ENCODE assay signal across 11 mouse cellular contexts in the genomic region with DNA sequence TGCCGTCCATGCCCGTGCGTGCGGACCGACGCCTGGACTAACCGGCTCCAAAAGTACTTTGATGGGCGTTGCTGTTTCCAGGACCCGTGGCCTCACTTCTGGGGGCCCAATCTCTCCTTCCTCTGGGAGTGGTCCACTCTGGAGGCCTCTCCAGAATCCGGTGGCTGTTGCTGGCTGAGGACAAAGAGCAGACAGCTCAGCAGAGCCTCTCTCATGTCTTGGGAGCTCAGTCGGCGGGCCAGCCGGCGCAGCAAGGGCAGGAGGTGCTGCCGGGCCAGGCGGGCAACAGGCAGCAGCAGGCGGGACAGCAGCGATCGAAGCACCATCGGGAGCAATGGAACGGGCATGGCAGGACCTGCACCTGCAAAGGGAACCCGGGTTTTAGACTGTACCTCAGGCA. TPM values are rescaled to one million over a fixed set of nuclear protein-coding genes. Genes with fewer than 3 reads are reported as not detected.
DNase-seq lines count a peak whose midpoint lies in the region; ATAC-seq and TF ChIP-seq lines count a peak whose summit lies in the region.
"Had no signal": no experiment of that assay in that cellular context is flagged by ENCODE, and none has a peak within 500 bp of the region (broad histone marks: within the 10 kb centered on the region; RNA-seq: fewer than 3 reads in every experiment).

No protein-coding gene starts in this region.

- no peak for ATAC-seq in forebrain, embryonic 16.5 days
- ATAC-seq in kidney, postnatal 0 days (replicated peaks; ENCODE audit: low FRiP score, low read depth), result no peak
- no peak for ATAC-seq in embryonic facial prominence, embryonic 14.5 days (ENCODE audit: low read depth)
- ATAC-seq in liver, embryonic 15.5 days (ENCODE audit: insufficient read depth), result no peak
- ATAC-seq in erythroid progenitor cell, adult 5-6 weeks (replicated peaks; ENCODE audit: low FRiP score, poor library complexity, severe bottlenecking), result no peak
- ATAC-seq: forebrain, embryonic 14.5 days had no signal

- no peaks in the 10 kb centered on the region for H3K9me3 ChIP-seq in forebrain, embryonic 10.5 days
- no peaks in the 10 kb centered on the region for H3K9me3 ChIP-seq in forebrain, embryonic 16.5 days (ENCODE audit: control insufficient read depth, low read length)
- no peaks in the 10 kb centered on the region for H3K9me3 ChIP-seq in kidney, postnatal 0 days (replicated peaks; ENCODE audit: low read length)
- no peaks in the 10 kb centered on the region for H3K9me3 ChIP-seq in embryonic facial prominence, embryonic 14.5 days (ENCODE audit: control insufficient read depth, low read length)
- H3K9me3 ChIP-seq in liver, embryonic 15.5 days (replicated peaks), result no peaks in the 10 kb centered on the region

- H3K27ac ChIP-seq in forebrain, embryonic 10.5 days, result peak overlapping the region; percentile 71
- H3K27ac ChIP-seq in forebrain, embryonic 16.5 days (ENCODE audit: low read length), result no peak overlapping the region
- H3K27ac ChIP-seq in kidney, postnatal 0 days, result peak overlapping the region; percentile 67; the same call in 1 of the 2 replicates
- H3K27ac ChIP-seq in embryonic facial prominence, embryonic 14.5 days (replicated peaks; ENCODE audit: low read depth, low read length), result no peak overlapping the region; the same call in 1 of the 2 replicates
- H3K27ac ChIP-seq in liver, embryonic 15.5 days (replicated peaks), result no peak overlapping the region; the same call in 1 of the 2 replicates

- no peak overlapping the region for H3K9ac ChIP-seq in forebrain, embryonic 16.5 days (replicated peaks; ENCODE audit: low read depth, low read length)
- no peak overlapping the region; the same call in 1 of the 2 replicates for H3K9ac ChIP-seq in kidney, postnatal 0 days (ENCODE audit: low read depth, low read length)
- H3K9ac ChIP-seq in embryonic facial prominence, embryonic 14.5 days (ENCODE audit: low read depth, low read length), result peak overlapping the region; percentile 51
- no peak overlapping the region for H3K9ac ChIP-seq in liver, embryonic 15.5 days

- TF ChIP-seq CTCF in kidney, postnatal 0 days (IDR thresholded peaks at IDR 0.05; ENCODE audit: low read depth), result no peak

- peaks cover 74% of the 10 kb centered on the region for H3K27me3 ChIP-seq in forebrain, embryonic 10.5 days (ENCODE audit: poor library complexity, severe bottlenecking)
- peaks cover 16% of the 10 kb centered on the region for H3K27me3 ChIP-seq in forebrain, embryonic 16.5 days (replicated peaks; ENCODE audit: control insufficient read depth, insufficient read depth, low read length)
- H3K27me3 ChIP-seq in kidney, postnatal 0 days (ENCODE audit: insufficient read depth, low read length), result no peaks in the 10 kb centered on the region
- H3K27me3 ChIP-seq in embryonic facial prominence, embryonic 14.5 days (replicated peaks; ENCODE audit: control insufficient read depth, insufficient read depth, low read length), result peaks cover 28% of the 10 kb centered on the region
- peaks cover 9% of the 10 kb centered on the region; the same call in 1 of the 2 replicates for H3K27me3 ChIP-seq in liver, embryonic 15.5 days

- DNase-seq in forebrain, embryonic 10.5 days (ENCODE audit: extremely low spot score, low spot score), result no peak
- no peak for DNase-seq in kidney, postnatal 0 days (ENCODE audit: low spot score)
- DNase-seq in kidney, postnatal 36 days, result no peak
- DNase-seq in embryonic facial prominence, embryonic 14.5 days (ENCODE audit: low spot score), result no peak
- DNase-seq in layer of hippocampus, adult 11-12 months (ENCODE audit: low spot score), result no peak
- DNase-seq: lung, postnatal 36 days; thymus, postnatal 4 days had no signal

- H3K4me3 ChIP-seq in forebrain, embryonic 10.5 days, result peak overlapping the region; percentile 28
- H3K4me3 ChIP-seq in forebrain, embryonic 16.5 days (replicated peaks; ENCODE audit: low read length), result no peak overlapping the region
- no peak overlapping the region for H3K4me3 ChIP-seq in kidney, postnatal 0 days (replicated peaks; ENCODE audit: low read depth, low read length)
- no peak overlapping the region for H3K4me3 ChIP-seq in embryonic facial prominence, embryonic 14.5 days (ENCODE audit: low read depth, low read length)
- H3K4me3 ChIP-seq in liver, embryonic 15.5 days (replicated peaks), result peak overlapping the region; percentile 12; the same call in 1 of the 2 replicates

- no peaks in the 10 kb centered on the region for H3K36me3 ChIP-seq in forebrain, embryonic 10.5 days (replicated peaks)
- H3K36me3 ChIP-seq in forebrain, embryonic 16.5 days (ENCODE audit: control insufficient read depth, insufficient read depth), result no peaks in the 10 kb centered on the region
- no peaks in the 10 kb centered on the region for H3K36me3 ChIP-seq in kidney, postnatal 0 days (ENCODE audit: insufficient read depth, low read length)
- no peaks in the 10 kb centered on the region for H3K36me3 ChIP-seq in embryonic facial prominence, embryonic 14.5 days (ENCODE audit: control insufficient read depth, insufficient read depth, low read length)
- no peaks in the 10 kb centered on the region for H3K36me3 ChIP-seq in liver, embryonic 15.5 days (replicated peaks)

- WGBS in forebrain, embryonic 10.5 days, result 8% methylated on average over 22 of the region's 22 CpGs
- 13% methylated on average over 22 of the region's 22 CpGs for WGBS in forebrain, embryonic 16.5 days
- 25% methylated on average over 22 of the region's 22 CpGs for WGBS in kidney, postnatal 0 days
- WGBS in embryonic facial prominence, embryonic 14.5 days, result 24% methylated on average over 22 of the region's 22 CpGs
- WGBS in liver, embryonic 15.5 days (ENCODE audit: insufficient replicate concordance), result 41% methylated on average over 22 of the region's 22 CpGs

- no peak overlapping the region for H3K4me2 ChIP-seq in forebrain, embryonic 16.5 days (ENCODE audit: low read length)
- H3K4me2 ChIP-seq in kidney, postnatal 0 days (ENCODE audit: low read length), result no peak overlapping the region
- H3K4me2 ChIP-seq in embryonic facial prominence, embryonic 14.5 days (ENCODE audit: low read depth, low read length), result 0 out of 2 replicates have a peak overlapping the region, but pooled peaks have one; percentile 12
- H3K4me2 ChIP-seq in liver, embryonic 15.5 days, result peak overlapping the region; percentile 50

- H3K4me1 ChIP-seq in forebrain, embryonic 10.5 days, result peaks cover 53% of the 10 kb centered on the region
- peaks cover 15% of the 10 kb centered on the region for H3K4me1 ChIP-seq in forebrain, embryonic 16.5 days (replicated peaks; ENCODE audit: control insufficient read depth, insufficient read depth, low read length)
- H3K4me1 ChIP-seq in kidney, postnatal 0 days (replicated peaks; ENCODE audit: insufficient read depth, low read length), result peaks cover 5% of the 10 kb centered on the region; the same call in 1 of the 2 replicates
- H3K4me1 ChIP-seq in embryonic facial prominence, embryonic 14.5 days (ENCODE audit: control insufficient read depth, insufficient read depth, low read length), result peaks cover 19% of the 10 kb centered on the region
- peaks cover 62% of the 10 kb centered on the region for H3K4me1 ChIP-seq in liver, embryonic 15.5 days (replicated peaks)

RNA-seq across cellular contexts. Expression of a gene that starts 0.6 kb away (rescaled TPM):
- polyA plus RNA-seq in forebrain, embryonic 10.5 days (2016; fragmentation: Nextera tagmentation; extraction: Ambion mirVana), result 0.27 and 0.30 TPM in 2 replicates
- polyA plus RNA-seq in forebrain, embryonic 16.5 days (2015; fragmentation: Nextera tagmentation; extraction: Ambion mirVana), result not detected in 2 replicates
- 16.7 and 18.4 TPM in 2 replicates for polyA plus RNA-seq in kidney, postnatal 0 days (2015; fragmentation: Nextera tagmentation; extraction: Ambion mirVana)
- 52.1 and 52.5 TPM in 2 replicates for polyA plus RNA-seq in embryonic facial prominence, embryonic 14.5 days (2014; fragmentation: Nextera tagmentation; extraction: Ambion mirVana)
- 0.54 and 1.1 TPM in 2 replicates for polyA plus RNA-seq in liver, embryonic 15.5 days (2015; fragmentation: Nextera tagmentation; extraction: Ambion mirVana)
- total RNA-seq in erythroid progenitor cell, adult 5-6 weeks (2015; ENCODE audit: low replicate concordance), result not detected in 2 replicates
- not detected in 2 replicates for total RNA-seq in erythroid progenitor cell, adult 5-6 weeks (2017; ENCODE audit: low replicate concordance)
- polyA plus RNA-seq: forebrain, embryonic 14.5 days had no signal

RNA-seq across cellular contexts. Expression of a gene that starts 1.9 kb away (rescaled TPM):
- 70.3 and 76.3 TPM in 2 replicates for polyA plus RNA-seq in forebrain, embryonic 10.5 days (2016; fragmentation: Nextera tagmentation; extraction: Ambion mirVana)
- polyA plus RNA-seq in forebrain, embryonic 16.5 days (2015; fragmentation: Nextera tagmentation; extraction: Ambion mirVana), result 79.7 and 85.1 TPM in 2 replicates
- 93.6 and 101 TPM in 2 replicates for polyA plus RNA-seq in kidney, postnatal 0 days (2015; fragmentation: Nextera tagmentation; extraction: Ambion mirVana)
- polyA plus RNA-seq in embryonic facial prominence, embryonic 14.5 days (2014; fragmentation: Nextera tagmentation; extraction: Ambion mirVana), result 96.5 and 110 TPM in 2 replicates
- 175 and 180 TPM in 2 replicates for polyA plus RNA-seq in liver, embryonic 15.5 days (2015; fragmentation: Nextera tagmentation; extraction: Ambion mirVana)
- total RNA-seq in erythroid progenitor cell, adult 5-6 weeks (2015; ENCODE audit: low replicate concordance), result 101 and 133 TPM in 2 replicates
- total RNA-seq in erythroid progenitor cell, adult 5-6 weeks (2017; ENCODE audit: low replicate concordance), result 108 and 151 TPM in 2 replicates

RNA-seq across cellular contexts. Expression of a gene that starts 28.3 kb away (rescaled TPM):
- polyA plus RNA-seq in forebrain, embryonic 10.5 days (2016; fragmentation: Nextera tagmentation; extraction: Ambion mirVana), result 2,210 and 2,220 TPM in 2 replicates
- 1,528 and 1,563 TPM in 2 replicates for polyA plus RNA-seq in forebrain, embryonic 16.5 days (2015; fragmentation: Nextera tagmentation; extraction: Ambion mirVana)
- polyA plus RNA-seq in kidney, postnatal 0 days (2015; fragmentation: Nextera tagmentation; extraction: Ambion mirVana), result 1,330 and 1,432 TPM in 2 replicates
- 1,431 and 1,467 TPM in 2 replicates for polyA plus RNA-seq in embryonic facial prominence, embryonic 14.5 days (2014; fragmentation: Nextera tagmentation; extraction: Ambion mirVana)
- 577 and 585 TPM in 2 replicates for polyA plus RNA-seq in liver, embryonic 15.5 days (2015; fragmentation: Nextera tagmentation; extraction: Ambion mirVana)
- total RNA-seq in erythroid progenitor cell, adult 5-6 weeks (2015; ENCODE audit: low replicate concordance), result 200 and 204 TPM in 2 replicates
- 235 and 237 TPM in 2 replicates for total RNA-seq in erythroid progenitor cell, adult 5-6 weeks (2017; ENCODE audit: low replicate concordance)

RNA-seq across cellular contexts. Expression of a gene that starts 37.7 kb away (rescaled TPM):
- 114 and 117 TPM in 2 replicates for polyA plus RNA-seq in forebrain, embryonic 10.5 days (2016; fragmentation: Nextera tagmentation; extraction: Ambion mirVana)
- 91.5 and 93.3 TPM in 2 replicates for polyA plus RNA-seq in forebrain, embryonic 16.5 days (2015; fragmentation: Nextera tagmentation; extraction: Ambion mirVana)
- polyA plus RNA-seq in kidney, postnatal 0 days (2015; fragmentation: Nextera tagmentation; extraction: Ambion mirVana), result 131 and 138 TPM in 2 replicates
- 139 and 143 TPM in 2 replicates for polyA plus RNA-seq in embryonic facial prominence, embryonic 14.5 days (2014; fragmentation: Nextera tagmentation; extraction: Ambion mirVana)
- 52.1 and 59.8 TPM in 2 replicates for polyA plus RNA-seq in liver, embryonic 15.5 days (2015; fragmentation: Nextera tagmentation; extraction: Ambion mirVana)
- total RNA-seq in erythroid progenitor cell, adult 5-6 weeks (2015; ENCODE audit: low replicate concordance), result 15.5 and 18.4 TPM in 2 replicates
- total RNA-seq in erythroid progenitor cell, adult 5-6 weeks (2017; ENCODE audit: low replicate concordance), result 10.3 and 14.0 TPM in 2 replicates

RNA-seq across cellular contexts. Expression of a gene that starts 45.8 kb away (rescaled TPM):
- 6.6 and 6.9 TPM in 2 replicates for polyA plus RNA-seq in forebrain, embryonic 10.5 days (2016; fragmentation: Nextera tagmentation; extraction: Ambion mirVana)
- polyA plus RNA-seq in forebrain, embryonic 16.5 days (2015; fragmentation: Nextera tagmentation; extraction: Ambion mirVana), result 3.9 and 5.0 TPM in 2 replicates
- polyA plus RNA-seq in kidney, postnatal 0 days (2015; fragmentation: Nextera tagmentation; extraction: Ambion mirVana), result 4.8 and 5.1 TPM in 2 replicates
- polyA plus RNA-seq in embryonic facial prominence, embryonic 14.5 days (2014; fragmentation: Nextera tagmentation; extraction: Ambion mirVana), result 4.3 and 4.7 TPM in 2 replicates
- polyA plus RNA-seq in liver, embryonic 15.5 days (2015; fragmentation: Nextera tagmentation; extraction: Ambion mirVana), result 1.2 and 1.6 TPM in 2 replicates
- 2.1 and 2.9 TPM in 2 replicates for total RNA-seq in erythroid progenitor cell, adult 5-6 weeks (2015; ENCODE audit: low replicate concordance)
- 1.7 and 3.6 TPM in 2 replicates for total RNA-seq in erythroid progenitor cell, adult 5-6 weeks (2017; ENCODE audit: low replicate concordance)

Comparison
In these comparisons a context has a peak if more than half of its experiments do, and no peak if none do; other contexts are left out.
1. H3K27ac ChIP-seq: peak in forebrain, embryonic 10.5 days (single experiment) and kidney, postnatal 0 days (single experiment); none in forebrain, embryonic 16.5 days (single experiment), embryonic facial prominence, embryonic 14.5 days (single experiment) and liver, embryonic 15.5 days (single experiment).
2. H3K4me3 ChIP-seq: peak in forebrain, embryonic 10.5 days (single experiment) and liver, embryonic 15.5 days (single experiment); none in forebrain, embryonic 16.5 days (single experiment), kidney, postnatal 0 days (single experiment) and embryonic facial prominence, embryonic 14.5 days (single experiment).
3. H3K4me2 ChIP-seq: peak in embryonic facial prominence, embryonic 14.5 days (single experiment) and liver, embryonic 15.5 days (single experiment); none in forebrain, embryonic 16.5 days (single experiment) and kidney, postnatal 0 days (single experiment).